Mouse (Mus musculus) MEL (cell line): ENCODE measurements around the gene Gcnt7. TPM values are rescaled to one million over a fixed set of nuclear protein-coding genes. Genes with fewer than 3 reads are reported as not detected.

Source experiments
- DNase-seq: peaks from one replicate; pipeline ENCODE4 v3.0.0; 2011; ENCODE audit warnings: low read depth, low spot score
- H3K27ac ChIP-seq: 2 replicates; pipeline ENCODE4 v1.5.1; 2012; ENCODE audit warnings: low read depth, mild to moderate bottlenecking, control low read depth, low read length, moderate library complexity; ENCODE audit not compliant: control insufficient read depth
- H3K27me3 ChIP-seq, 2 experiments: fragments of 150-350 bp in 1 of 2; sonication (generic) in 1 of 2; 2 replicates each; pipeline ENCODE4 v1.6.1; 2012; ENCODE audit warnings: low read length in 2 of 2, mild to moderate bottlenecking in 2 of 2, improper control_type of control experiment in 1 of 2, moderate library complexity in 1 of 2; ENCODE audit not compliant: insufficient read depth in 2 of 2, control insufficient read depth in 1 of 2
- H3K36me3 ChIP-seq, 2 experiments: 2 replicates each; pipeline ENCODE4 v1.6.1; 2012 to 2014; ENCODE audit warnings: low read length in 2 of 2, improper control_type of control experiment in 1 of 2, inconsistent platforms in 1 of 2, mild to moderate bottlenecking in 1 of 2; ENCODE audit not compliant: insufficient read depth in 2 of 2, control insufficient read depth in 1 of 2
- H3K4me1 ChIP-seq, 2 experiments: fragments of 150-350 bp in 1 of 2; sonication (generic) in 1 of 2; 2 replicates each; pipeline ENCODE4 v1.6.1; 2012; ENCODE audit warnings: low read length in 2 of 2, improper control_type of control experiment in 1 of 2, mild to moderate bottlenecking in 1 of 2; ENCODE audit not compliant: insufficient read depth in 2 of 2, control insufficient read depth in 1 of 2
- H3K4me3 ChIP-seq, 2 experiments: fragments of 150-350 bp in 1 of 2; sonication (generic) in 1 of 2; 2 replicates each; pipeline ENCODE4 v1.5.1; 2012; ENCODE audit warnings: low read depth in 2 of 2, low read length in 2 of 2, mild to moderate bottlenecking in 2 of 2, moderate library complexity in 2 of 2, control low read depth in 1 of 2, improper control_type of control experiment in 1 of 2; ENCODE audit not compliant: control insufficient read depth in 1 of 2, insufficient read depth in 1 of 2
- H3K79me2 ChIP-seq: 2 replicates; pipeline ENCODE4 v1.6.1; 2012; ENCODE audit warnings: mild to moderate bottlenecking, low read length, moderate library complexity; ENCODE audit not compliant: control insufficient read depth, poor library complexity, insufficient read depth
- H3K9ac ChIP-seq: 2 replicates; pipeline ENCODE4 v1.6.1; 2012; ENCODE audit warnings: low read depth, mild to moderate bottlenecking, control low read depth, low read length, moderate library complexity; ENCODE audit not compliant: control insufficient read depth, poor library complexity, severe bottlenecking
- H3K9me3 ChIP-seq: fragments of 150-350 bp; sonication (generic); replicated peaks from 2 replicates; pipeline ENCODE4 v1.6.1; 2012; ENCODE audit warnings: mild to moderate bottlenecking, low read length, improper control_type of control experiment, moderate library complexity; ENCODE audit not compliant: insufficient read depth
- BHLHE40 ChIP-seq: IDR thresholded peaks from 2 replicates; pipeline ENCODE4 v1.6.1; 2012; ENCODE audit warnings: low read depth, mild to moderate bottlenecking, inconsistent platforms, low read length, improper control_type of control experiment, borderline replicate concordance
- E2F4 ChIP-seq: IDR thresholded peaks from 2 replicates; pipeline ENCODE4 v1.6.1; 2011; ENCODE audit warnings: low read depth, low read length, improper control_type of control experiment, borderline replicate concordance
- EP300 ChIP-seq, 2 experiments: IDR thresholded peaks; 2 replicates each; pipeline ENCODE4 v1.6.1; 2011; ENCODE audit warnings: improper control_type of control experiment in 2 of 2, low read length in 2 of 2, low read depth in 1 of 2, mild to moderate bottlenecking in 1 of 2
- GABPA ChIP-seq: IDR thresholded peaks from 2 replicates; pipeline ENCODE4 v1.6.1; 2012; ENCODE audit warnings: low read depth, mild to moderate bottlenecking, inconsistent platforms, low read length, improper control_type of control experiment, moderate library complexity
- GATA1 ChIP-seq: IDR thresholded peaks from 2 replicates; pipeline ENCODE4 v1.6.1; 2011; ENCODE audit warnings: low read depth, low read length, improper control_type of control experiment
- MAFK ChIP-seq: IDR thresholded peaks from 2 replicates; pipeline ENCODE4 v1.6.1; 2011; ENCODE audit warnings: low read depth, mild to moderate bottlenecking, low read length, improper control_type of control experiment, borderline replicate concordance
- MAZ ChIP-seq: IDR thresholded peaks from 2 replicates; pipeline ENCODE4 v1.6.1; 2012; ENCODE audit warnings: low read depth, mild to moderate bottlenecking, inconsistent platforms, low read length, improper control_type of control experiment
- MEF2A ChIP-seq: IDR thresholded peaks from 2 replicates; pipeline ENCODE4 v1.6.1; 2014; ENCODE audit warnings: low read depth, mild to moderate bottlenecking, inconsistent platforms, low read length, improper control_type of control experiment; ENCODE audit not compliant: poor library complexity, insufficient replicate concordance, severe bottlenecking; ENCODE audit errors: extremely low read depth
- MYC ChIP-seq: IDR thresholded peaks from 2 replicates; pipeline ENCODE4 v1.6.1; 2011; ENCODE audit warnings: low read depth, mild to moderate bottlenecking, low read length, improper control_type of control experiment, moderate library complexity
- NRF1 ChIP-seq: IDR thresholded peaks from 2 replicates; pipeline ENCODE4 v1.6.1; 2014; ENCODE audit warnings: low read depth, mild to moderate bottlenecking, inconsistent platforms, low read length, improper control_type of control experiment, moderate library complexity; ENCODE audit not compliant: poor library complexity, insufficient read depth, severe bottlenecking
- SMC3 ChIP-seq: IDR thresholded peaks from 2 replicates; pipeline ENCODE4 v1.6.1; 2011; ENCODE audit warnings: low read depth, low read length, improper control_type of control experiment
- TAL1 ChIP-seq: IDR thresholded peaks from 2 replicates; pipeline ENCODE4 v1.6.1; 2012; ENCODE audit warnings: mild to moderate bottlenecking, inconsistent platforms, low read length, moderate library complexity, mixed read lengths
- UBTF ChIP-seq: IDR thresholded peaks from 2 replicates; pipeline ENCODE4 v1.6.1; 2012; ENCODE audit warnings: low read depth, mild to moderate bottlenecking, inconsistent platforms, low read length, improper control_type of control experiment, moderate library complexity, borderline replicate concordance; ENCODE audit not compliant: insufficient read depth
- USF1 ChIP-seq: IDR thresholded peaks from 2 replicates; pipeline ENCODE4 v1.6.1; 2014; ENCODE audit warnings: low read depth, mild to moderate bottlenecking, inconsistent platforms, low read length, improper control_type of control experiment, moderate library complexity
- USF2 ChIP-seq, 2 experiments: IDR thresholded peaks; 2 replicates each; pipeline ENCODE4 v1.6.1; 2011 to 2012; ENCODE audit warnings: improper control_type of control experiment in 2 of 2, low read length in 2 of 2, borderline replicate concordance in 1 of 2, inconsistent platforms in 1 of 2, low read depth in 1 of 2, mild to moderate bottlenecking in 1 of 2; ENCODE audit not compliant: insufficient read depth in 1 of 2
- ZKSCAN1 ChIP-seq: IDR thresholded peaks from 2 replicates; pipeline ENCODE4 v1.6.1; 2012; ENCODE audit warnings: low read depth, mild to moderate bottlenecking, inconsistent platforms, low read length, improper control_type of control experiment, moderate library complexity
- ZMIZ1 ChIP-seq: IDR thresholded peaks from 2 replicates; pipeline ENCODE4 v1.6.1; 2012; ENCODE audit warnings: low read depth, mild to moderate bottlenecking, inconsistent platforms, low read length, improper control_type of control experiment, moderate library complexity
- ZNF384 ChIP-seq: IDR thresholded peaks from 2 replicates; pipeline ENCODE4 v1.6.1; 2012; ENCODE audit warnings: low read depth, mild to moderate bottlenecking, inconsistent platforms, low read length, improper control_type of control experiment
- polyA plus RNA-seq, 2 experiments: library from polyadenylated mRNA; stranded (reverse) in 1 of 2; unstranded in 1 of 2; fragments of >175 nt in 1 of 2; fragments of >200 nt in 1 of 2; gene quantifications; 2 replicates each; pipeline versions ENCODE4 v1.2.1 to v1.2.4; 2012; ENCODE audit warnings: low replicate concordance in 2 of 2, low read depth in 1 of 2; ENCODE audit not compliant: insufficient read length in 2 of 2, insufficient read depth in 1 of 2, missing spikeins in 1 of 2
- total RNA-seq: library from RNA; depleted of rRNA; stranded (reverse); fragments of 300-350 nt; gene quantifications from 2 replicates; pipeline ENCODE4 v1.2.3, GENCODE M21; 2012; rRNA removed

Gene Gcnt7
- 0.15 TPM in 1 of 2 replicates, not detected in the other for total RNA-seq
- polyA plus RNA-seq: under 1 TPM in 1 of 2 experiments, not detected in 1; 0.22 TPM

- no peaks in the 10 kb centered on the region for H3K4me1 ChIP-seq
- no peaks in the 10 kb centered on the region for H3K36me3 ChIP-seq
Measured at GRCm38 (mm10) chr2:172458496-172458895, at the start of gene Gcnt7. Gene Gcnt7, minus strand, starts transcription at chr2:172458596.

GRCm38 (mm10) chr2:172506121-172506520, 47.7 kb upstream of the Gcnt7 start:
- Histone ChIP-seq H3K4me3 (no peak overlapping the region), H3K27me3 (no peaks in the 10 kb centered on the region), H3K9ac (no peak overlapping the region), H3K9me3 (no peaks in the 10 kb centered on the region), H3K4me1 (no peaks in the 10 kb centered on the region), H3K36me3 (no peaks in the 10 kb centered on the region), H3K27ac (no peak overlapping the region), H3K79me2 (no peaks in the 10 kb centered on the region)
- DNase-seq: no peak
- no peak for TF ChIP-seq GATA1
- TF ChIP-seq EP300 (IDR thresholded peaks at IDR 0.05; ENCODE audit: low read depth in 1 of 2, low read length in 2 of 2): no peak
- no peak for TF ChIP-seq MAZ
- no peak for TF ChIP-seq MYC

More at GRCm38 (mm10) chr2:172458496-172458895, at the start of gene Gcnt7:
- H3K27me3 ChIP-seq: no peaks in the 10 kb centered on the region
- no peak within 1 kb of the TSS for H3K27ac ChIP-seq
- no peaks in the 10 kb centered on the region for H3K79me2 ChIP-seq
- no peak within 1 kb of the TSS for H3K4me3 ChIP-seq
- no peaks in the 10 kb centered on the region for H3K9me3 ChIP-seq
- TF ChIP-seq E2F4 (no peak), NRF1 (no peak), MAFK (no peak)
- H3K9ac ChIP-seq: no peak within 1 kb of the TSS
- DNase-seq: no peak

GRCm38 (mm10) chr2:172502168-172502567, 43.8 kb upstream of the Gcnt7 start:
- Histone ChIP-seq H3K79me2 (no peaks in the 10 kb centered on the region), H3K27me3 (no peaks in the 10 kb centered on the region), H3K36me3 (no peaks in the 10 kb centered on the region), H3K27ac (no peak overlapping the region), H3K9me3 (no peaks in the 10 kb centered on the region), H3K9ac (no peak overlapping the region), H3K4me1 (no peaks in the 10 kb centered on the region), H3K4me3 (no peak overlapping the region)
- no peak for DNase-seq
- TF ChIP-seq ZNF384: no peak
- no peak for TF ChIP-seq UBTF
- no peak for TF ChIP-seq MEF2A
- TF ChIP-seq E2F4: no peak
- no peak for TF ChIP-seq NRF1
- no peak for TF ChIP-seq SMC3
- TF ChIP-seq EP300 (IDR thresholded peaks at IDR 0.05; ENCODE audit: low read depth in 1 of 2, low read length in 2 of 2): no peak
- TF ChIP-seq USF1: no peak
- no peak for TF ChIP-seq BHLHE40
- TF ChIP-seq USF2 (IDR thresholded peaks at IDR 0.05; ENCODE audit: borderline replicate concordance in 1 of 2, insufficient read depth in 1 of 2, low read depth in 1 of 2, low read length in 2 of 2): no peak
- no peak for TF ChIP-seq GABPA
- no peak for TF ChIP-seq ZKSCAN1
- TF ChIP-seq TAL1: no peak
- no peak for TF ChIP-seq ZMIZ1
